Mouse (Mus musculus) c-Kit-positive CD71-positive TER-119-positive erythroid progenitor cells, embryonic 14.5 days (primary cell): ENCODE measurements around the gene Mmaa.

Experiments used
- DNase-seq: peaks from one replicate; pipeline ENCODE4 v3.0.0-alpha.2; 2013; ENCODE audit warnings: low spot score

Gene Mmaa

DNA sequence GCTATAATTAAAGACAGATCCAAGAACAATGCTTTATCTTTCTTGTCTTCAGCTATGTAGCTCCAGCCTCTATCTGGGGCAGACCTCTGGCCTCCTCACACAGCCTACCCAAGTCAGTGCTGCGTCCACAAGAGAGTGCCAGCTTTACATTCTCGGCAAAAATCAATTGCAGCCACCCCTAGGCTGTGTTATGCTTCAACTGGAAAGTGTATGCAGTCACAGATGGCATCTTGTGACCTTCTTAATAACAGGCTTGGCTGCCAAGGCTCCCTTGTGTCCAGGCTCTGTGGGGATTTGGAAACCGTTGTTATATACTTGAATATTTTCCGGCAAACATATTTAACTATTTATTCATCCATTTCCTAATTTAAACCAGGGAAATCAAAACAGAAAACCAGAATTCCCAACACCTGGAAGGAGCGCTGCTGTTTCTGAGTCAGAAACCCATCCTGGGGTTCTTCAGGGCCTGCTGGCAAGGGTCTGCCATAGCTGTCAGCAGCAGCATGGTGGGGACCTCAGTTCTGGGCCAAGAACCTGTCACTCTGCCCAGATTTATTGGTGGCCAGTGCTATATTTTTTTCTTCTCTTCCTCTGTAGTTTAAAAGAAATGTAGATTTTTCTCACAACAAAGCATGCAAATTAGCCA is 72.5 kb downstream of the Mmaa start:
- DNase-seq = no peak
